Mouse (Mus musculus) heart, embryonic 13.5 days (tissue): ENCODE results near the gene Eef2. TPM values are rescaled to one million over a fixed set of nuclear protein-coding genes. Genes with fewer than 3 reads are reported as not detected.

ENCODE experiments used
- ATAC-seq: fragments of 200-750 bp; cut with Nextera tagmentation; 2 replicates; pipeline ENCODE4 v1.8.0; 2017; ENCODE audit warnings: moderate TSS enrichment; ENCODE audit not compliant: insufficient number of reproducible peaks, low FRiP score, low TSS enrichment; ENCODE audit errors: extremely low read depth
- H3K27ac ChIP-seq: fragments of 300-500 bp; sonication (generic); replicated peaks from 2 replicates; pipeline ENCODE4 v1.5.1; 2015; ENCODE audit warnings: moderate library complexity, mild to moderate bottlenecking, inconsistent platforms
- H3K27me3 ChIP-seq: fragments of 300-500 bp; sonication (generic); replicated peaks from 2 replicates; pipeline ENCODE4 v1.6.1; 2015; ENCODE audit warnings: mild to moderate bottlenecking, inconsistent platforms
- H3K36me3 ChIP-seq: fragments of 300-500 bp; sonication (generic); 2 replicates; pipeline ENCODE4 v1.6.1; 2015; ENCODE audit warnings: mild to moderate bottlenecking, inconsistent platforms
- H3K4me1 ChIP-seq: fragments of 300-500 bp; sonication (generic); 2 replicates; pipeline ENCODE4 v1.6.1; 2015; ENCODE audit warnings: inconsistent platforms
- H3K4me2 ChIP-seq: fragments of 300-500 bp; sonication (generic); 2 replicates; pipeline ENCODE4 v1.6.1; 2015; ENCODE audit warnings: inconsistent platforms, mild to moderate bottlenecking, moderate library complexity
- H3K4me3 ChIP-seq: fragments of 300-500 bp; sonication (generic); 2 replicates; pipeline ENCODE4 v1.5.1; 2015; ENCODE audit warnings: moderate library complexity, mild to moderate bottlenecking, inconsistent platforms
- H3K9ac ChIP-seq: fragments of 300-500 bp; sonication (generic); 2 replicates; pipeline ENCODE4 v1.6.1; 2015; ENCODE audit warnings: inconsistent platforms, mild to moderate bottlenecking, moderate library complexity
- H3K9me3 ChIP-seq: fragments of 300-500 bp; sonication (generic); 2 replicates; pipeline ENCODE4 v1.6.1; 2016; ENCODE audit warnings: inconsistent platforms
- WGBS: fragments of 180-500 bp; shearing (Covaris S2); methylation state at CpG from one replicate; pipeline ENCODE4 v1.1.7; 2015; ENCODE audit warnings: mixed read lengths; 5-methylcytosine and 5-hydroxymethylcytosine counted together
- polyA plus RNA-seq: library from polyadenylated mRNA; unstranded; fragments of >200 nt; fragmentation: Nextera tagmentation; extraction: Ambion mirVana; gene quantifications from 2 replicates; pipeline ENCODE4 v1.2.1, GENCODE M21; 2015

Gene Eef2
- polyA plus RNA-seq, 1 experiment from 2014 or later: 393 TPM

DNA sequence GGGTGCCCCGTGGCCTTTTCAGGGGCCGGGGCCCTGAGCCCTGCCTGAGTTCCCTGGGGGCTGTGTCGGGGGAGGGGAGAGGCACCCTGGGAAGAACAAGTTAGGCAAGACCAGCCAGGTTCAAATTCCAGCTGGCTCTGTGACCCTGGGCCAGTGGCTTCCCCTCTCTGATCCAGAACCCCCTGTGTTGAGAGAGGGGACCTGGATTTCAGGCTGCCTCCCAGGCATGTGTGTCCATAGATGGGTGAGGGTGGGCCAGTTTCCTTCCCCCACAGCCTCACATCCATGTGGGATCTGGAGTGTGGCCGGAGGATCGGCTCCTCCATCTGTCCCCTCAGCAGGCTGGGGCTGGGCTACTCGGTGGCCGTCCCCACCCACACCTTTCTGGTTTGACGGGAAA, 36.4 kb upstream of the Eef2 start:
- WGBS: 45% methylated on average over 8 of the region's 8 CpGs
- Histone ChIP-seq H3K36me3 (peaks cover 20% of the 10 kb centered on the region), H3K27ac (peak overlapping the region; percentile 63), H3K27me3 (peaks cover under 1% of the 10 kb centered on the region), H3K9ac (peak overlapping the region; percentile 94), H3K9me3 (no peaks in the 10 kb centered on the region), H3K4me3 (peak overlapping the region; percentile 96), H3K4me2 (peak overlapping the region; percentile 95), H3K4me1 (peaks cover 71% of the 10 kb centered on the region)
- no peak for ATAC-seq

DNA sequence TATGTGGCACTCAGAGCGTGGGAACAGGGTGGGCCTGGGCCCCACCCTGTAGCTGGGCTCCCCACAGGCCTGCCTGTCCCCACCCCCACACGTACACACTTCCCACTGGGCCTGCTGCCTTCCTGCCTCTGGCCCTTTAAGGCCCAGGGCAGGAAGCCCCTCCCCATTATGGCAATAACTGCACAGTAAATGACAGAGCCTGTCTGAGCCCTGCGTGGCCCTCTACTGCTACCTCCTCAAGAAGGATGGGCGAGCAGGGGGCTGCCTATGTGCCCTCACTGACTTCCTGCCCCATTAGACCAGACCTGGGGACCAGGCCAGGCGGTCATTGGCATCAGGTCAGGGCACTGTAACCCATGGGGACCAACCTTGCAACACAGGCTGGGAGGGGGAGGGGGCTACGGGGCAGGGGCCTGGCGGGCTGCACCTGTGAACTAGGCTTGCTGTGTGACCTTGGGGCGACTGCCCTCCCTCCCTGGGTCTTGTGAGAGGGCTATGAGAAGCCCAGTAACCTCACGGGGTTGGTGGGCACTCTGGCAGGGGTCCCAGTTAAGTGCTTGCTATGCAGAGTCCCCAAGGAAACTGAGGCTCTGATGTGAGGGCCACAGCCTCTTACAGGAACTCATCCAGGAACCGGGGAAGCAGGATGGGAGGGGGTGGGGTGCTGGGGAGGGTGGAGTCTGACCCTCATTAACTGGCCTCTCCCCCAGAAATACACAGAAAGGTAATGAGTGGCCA, 35.5 kb upstream of the Eef2 start:
- Histone ChIP-seq H3K27me3 (no peaks in the 10 kb centered on the region), H3K4me3 (peak overlapping the region; percentile 96), H3K4me1 (peaks cover 71% of the 10 kb centered on the region), H3K27ac (peak overlapping the region; percentile 63), H3K9ac (peak overlapping the region; percentile 94), H3K4me2 (peak overlapping the region; percentile 95), H3K36me3 (peaks cover 29% of the 10 kb centered on the region), H3K9me3 (no peaks in the 10 kb centered on the region)
- no peak for ATAC-seq
- WGBS: 49% methylated on average over 10 of the region's 10 CpGs

DNA sequence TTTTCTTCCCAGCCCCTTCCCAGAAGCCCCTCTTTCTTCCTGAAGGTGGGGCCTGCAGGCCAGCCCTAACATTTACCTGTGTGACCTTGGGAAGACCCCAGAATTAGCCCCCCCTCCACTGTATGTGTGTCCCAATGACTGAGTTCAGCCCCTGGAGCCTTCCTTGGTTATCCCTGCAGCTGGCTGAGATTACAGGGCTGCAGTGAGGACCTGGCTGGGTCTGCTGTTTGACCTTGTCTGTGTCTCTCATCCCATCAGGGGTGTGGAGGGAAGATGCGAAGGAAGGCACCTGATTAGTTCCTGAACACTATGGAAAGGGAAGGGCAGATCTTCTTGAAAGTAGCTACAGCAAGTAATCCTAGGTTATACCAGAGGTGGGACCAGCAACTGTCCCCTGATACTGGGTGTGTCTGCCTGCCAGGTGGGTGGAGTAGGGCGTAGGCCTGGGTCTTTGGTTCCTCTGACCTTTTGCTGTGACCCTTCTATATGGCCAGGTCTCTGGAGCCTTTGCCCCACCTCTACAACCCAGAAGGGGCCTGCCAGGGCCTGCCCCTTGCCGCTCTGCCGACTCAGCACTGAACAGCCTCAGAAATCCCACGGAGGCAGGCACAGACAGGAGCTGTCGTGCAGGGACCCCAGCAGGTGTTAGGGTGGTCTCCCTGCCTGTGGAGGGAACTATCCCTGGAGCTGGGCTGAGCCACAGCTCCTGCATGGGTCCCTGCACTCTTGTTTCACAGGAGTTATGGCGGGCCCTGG, 34.8 kb upstream of the Eef2 start:
- 79% methylated on average over 7 of the region's 7 CpGs for WGBS
- Histone ChIP-seq H3K36me3 (peaks cover 37% of the 10 kb centered on the region), H3K4me2 (peak overlapping the region; percentile 95), H3K9me3 (no peaks in the 10 kb centered on the region), H3K27ac (peak overlapping the region; percentile 63; the same call in 1 of the 2 replicates), H3K4me3 (peak overlapping the region; percentile 96; the same call in 1 of the 2 replicates), H3K4me1 (peaks cover 77% of the 10 kb centered on the region), H3K27me3 (no peaks in the 10 kb centered on the region), H3K9ac (peak overlapping the region; percentile 94)
- ATAC-seq: no peak

DNA sequence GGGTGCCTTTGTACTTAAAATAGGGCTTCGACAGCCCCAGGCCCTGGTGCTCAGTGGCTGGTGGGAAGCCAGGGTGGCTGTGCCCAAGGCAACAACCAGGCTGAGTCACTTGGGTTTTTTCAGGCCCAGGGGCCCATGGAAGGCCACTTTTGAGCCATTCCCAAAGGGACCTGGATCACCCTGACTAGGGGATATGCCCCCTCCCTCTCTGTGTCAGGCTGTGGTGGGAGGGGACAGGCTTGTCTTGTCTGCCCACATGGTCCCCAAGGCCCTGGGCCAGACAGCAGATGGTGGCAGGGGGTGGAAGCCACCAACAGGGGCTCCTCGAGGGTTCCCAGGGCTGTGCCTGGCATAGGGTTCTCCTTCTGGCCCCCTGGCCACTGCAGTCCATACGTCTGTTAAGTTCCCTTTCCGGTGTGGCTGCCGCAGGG, 33.9 kb upstream of the Eef2 start:
- H3K4me1 ChIP-seq: peaks cover 77% of the 10 kb centered on the region
- H3K9ac ChIP-seq: peak overlapping the region; percentile 94
- 78% methylated on average over 5 of the region's 5 CpGs for WGBS
- no peak overlapping the region for H3K4me3 ChIP-seq
- 0 out of 2 replicates have a peak overlapping the region, but pooled peaks have one; percentile 50 for H3K27ac ChIP-seq
- ATAC-seq: no peak
- no peaks in the 10 kb centered on the region for H3K9me3 ChIP-seq
- H3K27me3 ChIP-seq: no peaks in the 10 kb centered on the region
- H3K36me3 ChIP-seq: peaks cover 46% of the 10 kb centered on the region
- H3K4me2 ChIP-seq: peak overlapping the region; percentile 95; the same call in 1 of the 2 replicates

DNA sequence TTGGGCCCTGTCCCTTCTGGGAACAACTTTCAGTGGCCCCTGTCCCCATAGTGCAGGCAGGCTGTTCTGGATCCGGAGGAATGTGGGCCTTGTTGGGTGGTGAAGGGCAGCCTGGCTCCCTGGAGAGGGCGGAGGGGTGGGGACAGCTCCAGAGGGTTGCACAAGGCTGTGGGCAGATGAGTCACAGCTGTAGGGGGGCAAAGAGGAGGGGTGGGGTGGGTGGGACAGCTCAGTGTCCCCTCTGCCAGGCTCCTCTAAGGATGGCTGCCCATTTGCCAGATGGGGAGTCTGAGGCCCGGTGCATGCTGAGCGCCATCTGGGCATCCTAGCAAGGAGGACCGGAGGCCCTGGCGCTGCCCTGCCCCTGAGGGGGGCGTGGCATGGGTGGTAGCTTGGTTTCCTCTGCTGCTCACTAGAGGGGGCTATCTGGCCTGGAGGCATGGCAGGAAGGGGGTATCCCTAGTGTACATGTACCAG, 33.2 kb upstream of the Eef2 start:
- no peak for ATAC-seq
- Histone ChIP-seq H3K27me3 (no peaks in the 10 kb centered on the region), H3K9me3 (no peaks in the 10 kb centered on the region), H3K4me3 (no peak overlapping the region), H3K9ac (peak overlapping the region; percentile 94), H3K27ac (0 out of 2 replicates have a peak overlapping the region, but pooled peaks have one; percentile 50), H3K36me3 (peaks cover 52% of the 10 kb centered on the region), H3K4me2 (no peak overlapping the region), H3K4me1 (peaks cover 76% of the 10 kb centered on the region)
- WGBS: 86% methylated on average over 7 of the region's 7 CpGs

DNA sequence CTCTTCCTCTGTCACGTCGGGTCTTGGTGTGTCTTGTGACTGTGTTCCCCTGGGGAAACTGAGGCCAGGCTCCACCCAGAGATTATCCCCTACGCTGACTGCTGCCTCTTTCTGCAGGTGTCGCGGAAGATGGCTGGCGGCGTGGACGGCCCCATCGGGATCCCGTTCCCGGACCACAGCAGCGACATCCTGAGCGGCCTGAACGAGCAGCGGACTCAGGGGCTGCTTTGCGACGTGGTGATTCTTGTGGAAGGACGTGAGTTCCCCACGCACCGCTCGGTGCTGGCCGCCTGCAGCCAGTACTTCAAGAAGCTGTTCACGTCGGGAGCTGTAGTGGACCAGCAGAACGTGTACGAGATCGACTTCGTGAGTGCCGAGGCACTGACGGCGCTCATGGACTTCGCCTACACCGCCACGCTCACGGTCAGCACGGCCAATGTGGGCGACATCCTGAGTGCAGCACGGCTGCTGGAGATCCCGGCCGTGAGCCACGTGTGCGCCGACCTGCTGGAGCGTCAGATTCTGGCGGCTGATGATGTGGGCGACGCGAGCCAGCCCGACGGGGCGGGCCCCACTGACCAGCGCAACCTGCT, 32.5 kb upstream of the Eef2 start:
- H3K27me3 ChIP-seq: no peaks in the 10 kb centered on the region
- H3K36me3 ChIP-seq: peaks cover 60% of the 10 kb centered on the region
- ATAC-seq: no peak
- WGBS: 93% methylated on average over 52 of the region's 52 CpGs
- no peak overlapping the region for H3K4me3 ChIP-seq
- H3K4me2 ChIP-seq: no peak overlapping the region
- no peak overlapping the region for H3K9ac ChIP-seq
- H3K9me3 ChIP-seq: no peaks in the 10 kb centered on the region
- no peak overlapping the region for H3K27ac ChIP-seq
- H3K4me1 ChIP-seq: peaks cover 69% of the 10 kb centered on the region

DNA sequence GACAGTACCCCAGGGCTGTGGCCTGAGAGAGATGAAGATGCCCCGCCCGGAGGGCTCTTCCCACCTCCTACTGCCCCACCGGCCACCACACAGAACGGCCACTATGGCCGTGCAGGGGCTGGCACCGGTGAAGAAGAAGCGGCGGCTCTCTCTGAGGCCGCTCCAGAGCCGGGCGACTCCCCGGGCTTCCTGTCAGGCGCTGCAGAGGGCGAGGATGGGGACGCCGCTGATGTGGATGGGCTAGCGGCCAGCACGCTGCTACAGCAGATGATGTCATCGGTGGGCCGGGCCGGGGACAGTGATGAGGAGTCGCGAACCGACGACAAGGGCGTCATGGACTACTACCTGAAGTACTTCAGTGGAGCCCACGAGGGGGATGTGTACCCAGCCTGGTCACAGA, 31.8 kb upstream of the Eef2 start:
- ATAC-seq: no peak
- Histone ChIP-seq H3K9me3 (no peaks in the 10 kb centered on the region), H3K27ac (no peak overlapping the region), H3K4me2 (no peak overlapping the region), H3K36me3 (peaks cover 67% of the 10 kb centered on the region), H3K9ac (no peak overlapping the region), H3K4me3 (no peak overlapping the region), H3K27me3 (no peaks in the 10 kb centered on the region), H3K4me1 (peaks cover 61% of the 10 kb centered on the region)
- WGBS: 89% methylated on average over 27 of the region's 27 CpGs

DNA sequence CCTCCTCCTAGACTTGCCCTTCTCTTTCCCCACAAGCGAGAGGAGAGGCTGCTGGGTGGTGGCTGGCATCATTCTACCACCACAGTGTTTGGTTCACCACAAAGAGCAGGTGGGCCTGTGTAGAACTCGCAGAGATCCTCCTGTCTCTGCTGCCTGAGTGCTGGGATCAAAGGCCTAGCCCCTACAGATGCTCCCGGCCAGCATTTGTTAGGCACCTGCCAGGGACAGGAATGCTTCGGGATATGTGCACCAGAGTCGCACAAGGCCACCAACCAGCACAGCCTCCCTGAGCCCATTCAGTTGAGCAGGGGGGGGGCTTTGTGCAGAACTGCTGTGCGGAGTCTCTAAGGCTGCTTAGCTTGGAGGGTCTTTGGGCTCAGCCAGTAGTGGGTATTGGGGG, 31.1 kb upstream of the Eef2 start:
- no peak for ATAC-seq
- peaks cover 55% of the 10 kb centered on the region for H3K4me1 ChIP-seq
- H3K4me2 ChIP-seq: no peak overlapping the region
- H3K4me3 ChIP-seq: no peak overlapping the region
- no peaks in the 10 kb centered on the region for H3K9me3 ChIP-seq
- WGBS: 89% methylated on average over 6 of the region's 6 CpGs
- H3K36me3 ChIP-seq: peaks cover 73% of the 10 kb centered on the region
- H3K27me3 ChIP-seq: no peaks in the 10 kb centered on the region
- H3K9ac ChIP-seq: no peak overlapping the region
- no peak overlapping the region for H3K27ac ChIP-seq

DNA sequence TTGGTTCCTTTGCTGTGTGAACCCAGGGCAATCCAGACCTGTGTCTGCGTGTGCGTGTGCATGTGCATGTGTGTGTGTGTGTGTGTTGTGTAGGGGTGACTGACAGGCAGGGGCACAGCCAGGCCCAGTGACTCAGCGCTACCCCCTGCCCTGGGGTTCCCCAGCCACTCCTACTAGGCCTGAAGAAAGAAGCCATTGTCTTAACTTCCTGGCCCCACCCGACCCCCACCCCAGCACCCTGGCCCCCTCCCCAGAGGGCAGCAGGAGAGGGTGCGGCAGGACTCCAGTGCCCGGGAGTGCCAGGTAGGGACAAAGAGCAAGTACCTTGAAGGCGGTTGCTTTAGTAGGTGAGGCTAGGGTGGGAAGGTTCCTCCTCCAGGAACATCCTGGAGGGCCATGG, 30.7 kb upstream of the Eef2 start:
- H3K9me3 ChIP-seq: no peaks in the 10 kb centered on the region
- peaks cover 77% of the 10 kb centered on the region for H3K36me3 ChIP-seq
- H3K4me2 ChIP-seq: no peak overlapping the region
- H3K9ac ChIP-seq: peak overlapping the region; percentile 42
- no peak overlapping the region for H3K4me3 ChIP-seq
- no peak for ATAC-seq
- no peak overlapping the region for H3K27ac ChIP-seq
- no peaks in the 10 kb centered on the region for H3K27me3 ChIP-seq
- peaks cover 50% of the 10 kb centered on the region for H3K4me1 ChIP-seq
- WGBS: 71% methylated on average over 7 of the region's 7 CpGs

DNA sequence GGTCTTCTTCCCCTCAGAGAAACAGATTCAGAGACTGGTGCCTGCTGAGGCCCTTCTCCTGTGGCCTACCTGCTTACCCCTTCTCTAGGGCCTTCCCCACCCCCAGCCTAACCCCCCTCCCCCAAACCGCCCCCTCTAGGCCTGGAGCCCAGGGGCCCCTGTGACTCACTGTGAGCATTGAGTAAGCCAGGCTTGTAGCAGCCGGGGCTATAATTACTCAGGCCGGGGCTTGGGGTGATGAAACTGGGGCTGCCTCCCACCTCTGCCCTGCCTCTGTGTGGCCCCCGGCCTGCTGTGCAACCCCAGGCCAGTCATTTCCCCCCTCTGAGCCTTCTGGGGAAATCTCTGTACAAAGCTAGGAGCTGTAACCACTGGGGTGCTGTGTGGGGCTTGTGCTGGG, 30.1 kb upstream of the Eef2 start:
- no peak overlapping the region for H3K27ac ChIP-seq
- 74% methylated on average over 4 of the region's 4 CpGs for WGBS
- no peak for ATAC-seq
- H3K4me3 ChIP-seq: no peak overlapping the region
- H3K36me3 ChIP-seq: peaks cover 82% of the 10 kb centered on the region
- no peaks in the 10 kb centered on the region for H3K9me3 ChIP-seq
- H3K4me1 ChIP-seq: peaks cover 45% of the 10 kb centered on the region
- H3K27me3 ChIP-seq: no peaks in the 10 kb centered on the region
- no peak overlapping the region for H3K4me2 ChIP-seq
- peak overlapping the region; percentile 42 for H3K9ac ChIP-seq

DNA sequence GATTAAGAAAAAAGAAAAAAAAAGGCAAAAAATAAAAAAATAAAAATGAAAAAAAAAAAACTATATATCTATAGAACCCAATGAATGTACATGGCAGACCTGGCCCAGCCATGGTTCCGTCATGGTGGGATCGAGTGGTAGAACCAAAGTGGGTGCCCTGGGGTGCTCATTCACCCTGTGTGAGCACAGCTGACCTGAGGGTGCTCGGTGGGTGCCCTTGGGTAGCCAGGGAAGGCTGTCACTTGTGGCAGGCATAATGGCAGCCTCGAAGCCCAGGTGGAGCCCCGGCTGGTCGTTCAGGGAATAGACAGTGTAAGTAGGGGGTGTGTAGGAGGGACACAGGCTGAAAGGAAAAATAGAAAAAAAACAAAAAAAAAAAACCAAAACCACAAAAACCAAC, 25.2 kb upstream of the Eef2 start:
- H3K4me2 ChIP-seq: no peak overlapping the region
- WGBS: 61% methylated on average over 6 of the region's 6 CpGs
- peaks cover 90% of the 10 kb centered on the region for H3K36me3 ChIP-seq
- peaks cover 23% of the 10 kb centered on the region for H3K4me1 ChIP-seq
- no peak overlapping the region for H3K9ac ChIP-seq
- H3K27me3 ChIP-seq: no peaks in the 10 kb centered on the region
- no peaks in the 10 kb centered on the region for H3K9me3 ChIP-seq
- ATAC-seq: no peak
- no peak overlapping the region for H3K27ac ChIP-seq
- no peak overlapping the region for H3K4me3 ChIP-seq
